Mouse (Mus musculus): Measurements from ENCODE around the gene Ndufa13. TPM values are rescaled to one million over a fixed set of nuclear protein-coding genes. Genes with fewer than 3 reads are reported as not detected.

Ndufa13 gene
- polyA plus RNA-seq, 1 experiment = 135 TPM

- H3K36me3 ChIP-seq (ENCODE audit: control insufficient read depth, insufficient read depth) = peaks cover 55% of the 10 kb centered on the region
- H3ac ChIP-seq (ENCODE audit: control insufficient read depth, insufficient read length, low read depth) = no peak overlapping the region
- H3K4me3 ChIP-seq (ENCODE audit: insufficient read depth, poor library complexity, severe bottlenecking) = no peak overlapping the region
- peaks cover 19% of the 10 kb centered on the region for H3K79me2 ChIP-seq (ENCODE audit: control insufficient read depth, insufficient read depth)
- no peaks in the 10 kb centered on the region for H3K27me3 ChIP-seq (ENCODE audit: control insufficient read depth, insufficient read depth, insufficient read length)
- TF ChIP-seq CEBPB (IDR thresholded peaks at IDR 0.05; ENCODE audit: low read depth) (no peak), MYOG (IDR thresholded peaks at IDR 0.05; ENCODE audit: control insufficient read depth, extremely low read depth, insufficient read length) (no peak), MYOD1 (IDR thresholded peaks at IDR 0.05; ENCODE audit: control insufficient read depth, insufficient read length, low read depth) (no peak), USF1 (IDR thresholded peaks at IDR 0.05; ENCODE audit: low read depth) (no peak), CTCF (IDR thresholded peaks at IDR 0.05; ENCODE audit: control insufficient read depth, insufficient read depth, insufficient read length) (no peak), MAX (IDR thresholded peaks at IDR 0.05) (no peak), FOSL1 (IDR thresholded peaks at IDR 0.05; ENCODE audit: insufficient read depth, low read length, poor library complexity, severe bottlenecking) (no peak)
- peaks cover 18% of the 10 kb centered on the region for H3K79me3 ChIP-seq (ENCODE audit: low read depth)
These were observed 13.4 kb upstream of the Ndufa13 start for GRCm38 (mm10) chr8:69915748-69916147.

GRCm38 (mm10) chr8:69914526-69914925 lies 12.2 kb upstream of the Ndufa13 start:
- TF ChIP-seq FOSL1 (IDR thresholded peaks at IDR 0.05; ENCODE audit: insufficient read depth, low read length, poor library complexity, severe bottlenecking) (no peak), MAX (IDR thresholded peaks at IDR 0.05) (no peak), CTCF (IDR thresholded peaks at IDR 0.05; ENCODE audit: control insufficient read depth, insufficient read depth, insufficient read length) (no peak), USF1 (IDR thresholded peaks at IDR 0.05; ENCODE audit: low read depth) (no peak), CEBPB (IDR thresholded peaks at IDR 0.05; ENCODE audit: low read depth) (no peak), MYOD1 (IDR thresholded peaks at IDR 0.05; ENCODE audit: control insufficient read depth, insufficient read length, low read depth) (no peak), MYOG (IDR thresholded peaks at IDR 0.05; ENCODE audit: control insufficient read depth, extremely low read depth, insufficient read length) (no peak)
- peaks cover 14% of the 10 kb centered on the region for H3K79me2 ChIP-seq (ENCODE audit: control insufficient read depth, insufficient read depth)

GRCm38 (mm10) chr8:69912478-69913074 lies 10.2 kb upstream of the Ndufa13 start:
- H3K79me3 ChIP-seq (ENCODE audit: low read depth) = peaks cover under 1% of the 10 kb centered on the region
- H3ac ChIP-seq (ENCODE audit: control insufficient read depth, insufficient read length, low read depth) = no peak overlapping the region
- H3K79me2 ChIP-seq (ENCODE audit: control insufficient read depth, insufficient read depth) = peaks cover under 1% of the 10 kb centered on the region
- peaks cover 70% of the 10 kb centered on the region for H3K36me3 ChIP-seq (ENCODE audit: control insufficient read depth, insufficient read depth)
- H3K27me3 ChIP-seq (ENCODE audit: control insufficient read depth, insufficient read depth, insufficient read length) = no peaks in the 10 kb centered on the region
- TF ChIP-seq USF1 (IDR thresholded peaks at IDR 0.05; ENCODE audit: low read depth) = no peak
- TF ChIP-seq MYOG (IDR thresholded peaks at IDR 0.05; ENCODE audit: control insufficient read depth, extremely low read depth, insufficient read length) = no peak
- no peak for TF ChIP-seq MAX (IDR thresholded peaks at IDR 0.05)
- TF ChIP-seq MYOD1 (IDR thresholded peaks at IDR 0.05; ENCODE audit: control insufficient read depth, insufficient read length, low read depth) = no peak
- TF ChIP-seq CEBPB (IDR thresholded peaks at IDR 0.05; ENCODE audit: low read depth) = no peak
- no peak for TF ChIP-seq CTCF (IDR thresholded peaks at IDR 0.05; ENCODE audit: control insufficient read depth, insufficient read depth, insufficient read length)
- TF ChIP-seq FOSL1 (IDR thresholded peaks at IDR 0.05; ENCODE audit: insufficient read depth, low read length, poor library complexity, severe bottlenecking) = no peak
- no peak overlapping the region for H3K4me3 ChIP-seq (ENCODE audit: insufficient read depth, poor library complexity, severe bottlenecking)

More at GRCm38 (mm10) chr8:69914526-69914925, 12.2 kb upstream of the Ndufa13 start:
- H3K27me3 ChIP-seq (ENCODE audit: control insufficient read depth, insufficient read depth, insufficient read length) = no peaks in the 10 kb centered on the region
- H3K79me3 ChIP-seq (ENCODE audit: low read depth) = peaks cover 11% of the 10 kb centered on the region
- H3K4me3 ChIP-seq (ENCODE audit: insufficient read depth, poor library complexity, severe bottlenecking) = no peak overlapping the region
- peaks cover 61% of the 10 kb centered on the region for H3K36me3 ChIP-seq (ENCODE audit: control insufficient read depth, insufficient read depth)
- no peak overlapping the region for H3ac ChIP-seq (ENCODE audit: control insufficient read depth, insufficient read length, low read depth)

- no peak overlapping the region for H3ac ChIP-seq (ENCODE audit: control insufficient read depth, insufficient read length, low read depth)
- no peaks in the 10 kb centered on the region for H3K27me3 ChIP-seq (ENCODE audit: control insufficient read depth, insufficient read depth, insufficient read length)
- H3K4me3 ChIP-seq (ENCODE audit: insufficient read depth, poor library complexity, severe bottlenecking) = no peak overlapping the region
- no peaks in the 10 kb centered on the region for H3K79me3 ChIP-seq (ENCODE audit: low read depth)
- H3K36me3 ChIP-seq (ENCODE audit: control insufficient read depth, insufficient read depth) = peaks cover 65% of the 10 kb centered on the region
- no peaks in the 10 kb centered on the region for H3K79me2 ChIP-seq (ENCODE audit: control insufficient read depth, insufficient read depth)
- no peak for TF ChIP-seq MYOG (IDR thresholded peaks at IDR 0.05; ENCODE audit: control insufficient read depth, extremely low read depth, insufficient read length)
- TF ChIP-seq CTCF (IDR thresholded peaks at IDR 0.05; ENCODE audit: control insufficient read depth, insufficient read depth, insufficient read length) = no peak
- no peak for TF ChIP-seq MAX (IDR thresholded peaks at IDR 0.05)
- no peak for TF ChIP-seq CEBPB (IDR thresholded peaks at IDR 0.05; ENCODE audit: low read depth)
- TF ChIP-seq USF1 (IDR thresholded peaks at IDR 0.05; ENCODE audit: low read depth) = no peak
- TF ChIP-seq FOSL1 (IDR thresholded peaks at IDR 0.05; ENCODE audit: insufficient read depth, low read length, poor library complexity, severe bottlenecking) = no peak
- no peak for TF ChIP-seq MYOD1 (IDR thresholded peaks at IDR 0.05; ENCODE audit: control insufficient read depth, insufficient read length, low read depth)
These were observed 9.6 kb upstream of the Ndufa13 start for GRCm38 (mm10) chr8:69911917-69912316.

GRCm38 (mm10) chr8:69907106-69907505 lies 4.7 kb upstream of the Ndufa13 start:
- Histone ChIP-seq H3K36me3 (ENCODE audit: control insufficient read depth, insufficient read depth) (peaks cover 29% of the 10 kb centered on the region), H3ac (ENCODE audit: control insufficient read depth, insufficient read length, low read depth) (no peak overlapping the region), H3K27me3 (ENCODE audit: control insufficient read depth, insufficient read depth, insufficient read length) (no peaks in the 10 kb centered on the region), H3K79me2 (ENCODE audit: control insufficient read depth, insufficient read depth) (no peaks in the 10 kb centered on the region), H3K79me3 (ENCODE audit: low read depth) (no peaks in the 10 kb centered on the region), H3K4me3 (ENCODE audit: insufficient read depth, poor library complexity, severe bottlenecking) (no peak overlapping the region)
- TF ChIP-seq CTCF (IDR thresholded peaks at IDR 0.05; ENCODE audit: control insufficient read depth, insufficient read depth, insufficient read length) = no peak
- no peak for TF ChIP-seq MYOG (IDR thresholded peaks at IDR 0.05; ENCODE audit: control insufficient read depth, extremely low read depth, insufficient read length)
- TF ChIP-seq FOSL1 (IDR thresholded peaks at IDR 0.05; ENCODE audit: insufficient read depth, low read length, poor library complexity, severe bottlenecking) = no peak
- no peak for TF ChIP-seq USF1 (IDR thresholded peaks at IDR 0.05; ENCODE audit: low read depth)
- TF ChIP-seq CEBPB (IDR thresholded peaks at IDR 0.05; ENCODE audit: low read depth) = no peak
- TF ChIP-seq MYOD1 (IDR thresholded peaks at IDR 0.05; ENCODE audit: control insufficient read depth, insufficient read length, low read depth) = no peak

All from C2C12 (cell line).